Mouse (Mus musculus): Measurements from ENCODE around the gene Lrrc8d.
"Not testable (repeated sequence)": the region's sequence is repeated elsewhere in the genome, so short reads cannot be mapped to it uniquely, and the experiment has no call there.

The Lrrc8d gene

GRCm38 (mm10) chr5:105684861-105685600, 14.7 kb upstream of the Lrrc8d start:
- peak; percentile 79 for DNase-seq (ENCODE audit: low read depth, low spot score)

GRCm38 (mm10) chr5:105685780-105686305, 13.9 kb upstream of the Lrrc8d start:
- DNase-seq (ENCODE audit: low read depth, low spot score), result not testable (repeated sequence)

GRCm38 (mm10) chr5:105686331-105686995, 13.3 kb upstream of the Lrrc8d start:
- DNase-seq (ENCODE audit: low read depth, low spot score), result no peak

- no peak for DNase-seq (ENCODE audit: low read depth, low spot score)
Observed at GRCm38 (mm10) chr5:105690502-105691454, 9.0 kb upstream of the Lrrc8d start.

- no peak for DNase-seq (ENCODE audit: low read depth, low spot score)
Observed at GRCm38 (mm10) chr5:105691645-105692044, 8.1 kb upstream of the Lrrc8d start.

GRCm38 (mm10) chr5:105694339-105694930, 5.3 kb upstream of the Lrrc8d start:
- DNase-seq (ENCODE audit: low read depth, low spot score), result no peak

- no peak for DNase-seq (ENCODE audit: low read depth, low spot score)
Observed at GRCm38 (mm10) chr5:105696049-105696448, 3.7 kb upstream of the Lrrc8d start.

GRCm38 (mm10) chr5:105697886-105698285, 1.9 kb upstream of the Lrrc8d start:
- no peak for DNase-seq (ENCODE audit: low read depth, low spot score)

- DNase-seq (ENCODE audit: low read depth, low spot score), result no peak
Observed at GRCm38 (mm10) chr5:105698694-105699093, 1.1 kb upstream of the Lrrc8d start.

GRCm38 (mm10) chr5:105700070-105700851, 492 bp downstream of the Lrrc8d start:
- peak; percentile 46 for DNase-seq (ENCODE audit: low read depth, low spot score)

GRCm38 (mm10) chr5:105701326-105701725, 1.6 kb downstream of the Lrrc8d start:
- DNase-seq (ENCODE audit: low read depth, low spot score), result no peak

- DNase-seq (ENCODE audit: low read depth, low spot score), result no peak
Observed at GRCm38 (mm10) chr5:105701844-105702243, 2.1 kb downstream of the Lrrc8d start.

GRCm38 (mm10) chr5:105702580-105703285, 3.0 kb downstream of the Lrrc8d start:
- DNase-seq (ENCODE audit: low read depth, low spot score), result no peak

- DNase-seq (ENCODE audit: low read depth, low spot score), result no peak
Observed at GRCm38 (mm10) chr5:105703286-105703655, 3.5 kb downstream of the Lrrc8d start.

- DNase-seq (ENCODE audit: low read depth, low spot score), result no peak
Observed at GRCm38 (mm10) chr5:105704573-105704972, 4.8 kb downstream of the Lrrc8d start.

- no peak for DNase-seq (ENCODE audit: low read depth, low spot score)
Observed at GRCm38 (mm10) chr5:105706635-105707034, 6.9 kb downstream of the Lrrc8d start.

- no peak for DNase-seq (ENCODE audit: low read depth, low spot score)
Observed at GRCm38 (mm10) chr5:105708276-105708675, 8.5 kb downstream of the Lrrc8d start.

- no peak for DNase-seq (ENCODE audit: low read depth, low spot score)
Observed at GRCm38 (mm10) chr5:105710473-105710872, 10.7 kb downstream of the Lrrc8d start.

GRCm38 (mm10) chr5:105714446-105714845, 14.7 kb downstream of the Lrrc8d start:
- no peak for DNase-seq (ENCODE audit: low read depth, low spot score)

GRCm38 (mm10) chr5:105715095-105715494, 15.3 kb downstream of the Lrrc8d start:
- no peak for DNase-seq (ENCODE audit: low read depth, low spot score)
